Mouse (Mus musculus) lung, adult 2 months (tissue): ENCODE measurements around the gene Smtnl2. TPM values are rescaled to one million over a fixed set of nuclear protein-coding genes. Genes with fewer than 3 reads are reported as not detected.

Source experiments
- DNase-seq: peaks from one replicate; pipeline ENCODE4 v3.0.0; 2022
- H3K4me1 ChIP-seq: fragments of 200-500 bp; 2 replicates; pipeline ENCODE4 v1.6.1; 2011; ENCODE audit warnings: low read length; ENCODE audit not compliant: control insufficient read depth, insufficient read depth
- H3K4me3 ChIP-seq: fragments of 200-500 bp; replicated peaks from 2 replicates; pipeline ENCODE3; 2011; ENCODE audit warnings: low read depth, mild to moderate bottlenecking, control low read depth, low read length; ENCODE audit errors: extremely low read depth
- CTCF ChIP-seq: fragments of 200-500 bp; IDR thresholded peaks from 2 replicates; pipeline ENCODE4 v1.5.1; 2011; ENCODE audit warnings: mild to moderate bottlenecking, low read length, control low read depth; ENCODE audit not compliant: insufficient read depth
- POLR2A ChIP-seq: fragments of 200-500 bp; IDR thresholded peaks from 2 replicates; pipeline ENCODE4 v1.6.1; 2011; ENCODE audit warnings: low read depth, mild to moderate bottlenecking, control low read depth, low read length, borderline replicate concordance; ENCODE audit errors: extremely low read depth
- WGBS: fragments of 180-500 bp; shearing (Covaris S2); methylation state at CpG from one replicate; pipeline ENCODE4 v1.1.7; 2018; 5-methylcytosine and 5-hydroxymethylcytosine counted together
- polyA plus RNA-seq: library from polyadenylated mRNA; depleted of rRNA; stranded (reverse); fragments of >200 nt; gene quantifications from 2 replicates; pipeline ENCODE4 v1.2.3, GENCODE M21; 2012

The Smtnl2 gene
- polyA plus RNA-seq, 1 experiment, result 32.1 TPM

DNA sequence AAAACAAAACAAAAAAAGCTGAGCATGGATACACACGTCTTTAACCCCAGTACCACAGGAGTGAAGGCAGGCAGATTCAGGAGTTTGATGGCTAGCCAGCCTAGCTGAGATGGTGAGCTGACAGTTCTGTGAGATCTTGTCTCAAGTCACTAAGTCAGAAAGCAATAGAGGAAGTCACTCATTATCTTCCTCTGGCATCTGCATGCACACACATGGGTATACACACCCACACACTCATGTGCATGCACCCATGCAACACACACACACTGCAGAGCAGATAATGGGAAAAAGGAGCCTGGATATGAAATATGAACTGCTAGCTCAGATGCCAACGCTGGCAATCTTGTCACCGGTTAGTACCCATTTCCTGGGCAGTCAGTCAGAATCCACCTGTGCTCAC, 18.3 kb downstream of the Smtnl2 start:
- DNase-seq, result no peak
- 76% methylated on average over 3 of the region's 3 CpGs for WGBS
- TF ChIP-seq POLR2A, result no peak
- no peak for TF ChIP-seq CTCF
- Histone ChIP-seq H3K4me3 (no peak overlapping the region), H3K4me1 (peaks cover 4% of the 10 kb centered on the region; the same call in 1 of the 2 replicates)

DNA sequence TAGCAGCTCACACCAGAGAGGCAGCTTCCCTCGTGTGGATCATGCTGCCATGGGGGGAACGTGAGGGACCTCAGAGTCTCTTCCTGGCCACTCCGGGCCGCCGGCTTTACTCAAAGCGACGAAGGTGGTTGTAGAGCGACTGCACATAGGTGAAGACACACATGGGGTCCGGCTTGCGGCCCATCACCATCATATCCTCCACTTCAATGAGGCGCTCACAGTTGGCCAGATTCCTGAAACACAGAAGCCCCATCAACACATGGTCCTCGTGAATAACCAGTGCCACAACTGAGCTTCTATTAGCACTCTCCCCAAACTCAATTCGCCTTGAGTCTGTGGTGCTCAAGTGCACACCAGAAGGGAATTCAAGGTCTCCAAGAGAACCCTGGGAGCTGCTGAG, 20.3 kb downstream of the Smtnl2 start:
- Histone ChIP-seq H3K4me3 (no peak overlapping the region), H3K4me1 (no peaks in the 10 kb centered on the region)
- 89% methylated on average over 13 of the region's 13 CpGs for WGBS
- no peak for TF ChIP-seq POLR2A
- DNase-seq, result no peak

DNA sequence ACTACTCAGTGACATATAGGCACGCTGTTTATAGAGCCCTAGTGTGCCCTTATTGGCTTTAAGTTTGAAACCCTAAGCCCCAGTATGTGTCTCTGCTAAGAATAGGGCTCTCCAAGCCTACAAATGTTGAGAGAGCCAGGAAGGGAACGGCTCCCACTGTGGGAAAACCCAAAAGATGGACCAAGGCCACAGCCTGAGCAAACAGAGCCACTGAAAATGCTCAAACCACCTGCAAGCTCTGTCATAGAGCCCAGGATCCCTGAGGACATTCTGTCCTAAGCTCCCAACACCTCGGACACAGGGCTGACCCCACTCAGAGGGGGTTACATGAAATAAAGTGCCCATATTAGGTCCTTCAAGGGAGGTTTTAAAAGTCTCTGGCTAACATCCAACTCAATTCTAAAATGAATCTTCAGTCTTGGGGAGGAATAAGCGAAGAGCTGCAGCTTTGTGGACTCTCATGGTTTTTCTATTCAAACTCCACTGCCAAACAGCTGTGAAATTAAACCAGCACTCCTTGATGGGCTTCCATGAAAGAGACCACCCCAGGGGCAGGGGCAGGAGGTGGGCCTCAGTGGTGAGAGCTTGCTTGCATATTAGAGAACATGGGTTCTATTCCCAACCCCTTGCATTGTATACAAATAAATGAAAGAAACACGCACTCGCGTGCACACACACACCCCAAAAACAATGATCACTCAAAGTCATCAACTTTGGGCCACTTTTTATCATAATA, 21.9 kb downstream of the Smtnl2 start:
- Histone ChIP-seq H3K4me1 (no peaks in the 10 kb centered on the region), H3K4me3 (no peak overlapping the region)
- no peak for DNase-seq
- WGBS, result 70% methylated on average over 7 of the region's 7 CpGs
- TF ChIP-seq CTCF (no peak), POLR2A (no peak)

DNA sequence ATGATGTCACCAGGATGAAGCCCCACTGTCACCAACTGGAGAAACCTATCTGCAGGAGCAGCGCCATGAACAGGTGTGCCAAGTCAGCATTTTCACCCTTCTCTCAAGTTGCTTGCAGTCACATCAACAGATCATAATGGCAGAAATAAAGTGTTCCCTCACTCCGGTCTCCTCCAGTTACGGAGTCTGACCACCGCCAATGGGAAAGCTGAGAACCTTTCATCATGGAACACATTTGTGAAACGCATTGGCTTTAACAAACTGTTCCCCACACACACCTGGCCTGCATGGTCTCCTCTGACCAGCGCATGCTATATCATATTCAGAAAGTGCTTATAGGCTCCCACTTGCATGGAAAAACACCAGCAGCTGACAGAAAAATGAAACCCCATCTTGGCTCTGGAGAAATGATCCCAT, 23.4 kb downstream of the Smtnl2 start:
- WGBS, result 94% methylated on average over 6 of the region's 6 CpGs
- no peak for TF ChIP-seq CTCF
- no peak for TF ChIP-seq POLR2A
- Histone ChIP-seq H3K4me1 (no peaks in the 10 kb centered on the region), H3K4me3 (no peak overlapping the region)
- no peak for DNase-seq

DNA sequence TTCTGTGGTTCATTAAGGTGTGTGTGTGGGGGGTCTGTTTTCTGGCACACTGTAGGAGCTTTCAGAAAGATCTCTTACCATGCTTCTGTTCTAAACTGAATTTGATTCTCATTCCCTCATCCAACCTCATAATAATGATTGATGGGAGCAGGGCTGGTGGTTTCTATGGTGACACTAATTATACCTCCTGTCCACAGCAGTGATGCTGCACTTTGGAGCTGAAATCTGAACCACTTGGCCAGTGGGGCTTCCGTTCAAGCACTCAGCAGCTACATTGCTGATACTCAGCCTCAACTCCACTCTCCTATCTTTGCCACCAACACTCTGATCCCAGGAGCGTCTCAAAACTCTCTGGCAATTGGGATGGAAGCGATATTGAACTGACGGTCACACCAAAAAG, 32.2 kb downstream of the Smtnl2 start:
- WGBS, result 76% methylated on average over 4 of the region's 4 CpGs
- no peak for TF ChIP-seq CTCF
- no peak for TF ChIP-seq POLR2A
- no peak for DNase-seq

DNA sequence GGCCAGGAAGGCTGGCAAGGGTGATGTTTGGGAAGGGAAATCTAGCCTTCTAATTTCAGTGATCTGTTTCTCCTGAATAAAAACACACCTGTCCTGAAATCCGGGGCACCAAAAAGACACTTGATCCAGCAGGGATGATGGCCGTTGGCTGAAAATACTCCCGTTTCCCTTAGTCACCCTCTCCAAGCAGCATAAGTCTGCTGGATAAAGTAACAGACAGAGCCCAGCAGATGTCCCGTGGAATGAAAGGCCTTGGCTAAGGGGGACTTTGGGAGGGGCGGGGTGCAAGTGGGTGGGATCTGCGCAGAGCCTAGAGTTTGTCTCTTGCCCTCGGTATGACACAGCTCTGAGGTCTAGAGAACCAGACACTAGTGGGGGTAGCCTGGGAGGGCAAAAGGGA, 33.3 kb downstream of the Smtnl2 start:
- H3K4me3 ChIP-seq, result no peak overlapping the region
- no peak for DNase-seq
- 56% methylated on average over 7 of the region's 7 CpGs for WGBS
- H3K4me1 ChIP-seq, result no peaks in the 10 kb centered on the region
- no peak for TF ChIP-seq POLR2A
- TF ChIP-seq CTCF, result no peak

More for the DNA sequence above, 32.2 kb downstream of the Smtnl2 start:
- H3K4me1 ChIP-seq, result no peaks in the 10 kb centered on the region
- H3K4me3 ChIP-seq, result no peak overlapping the region

DNA sequence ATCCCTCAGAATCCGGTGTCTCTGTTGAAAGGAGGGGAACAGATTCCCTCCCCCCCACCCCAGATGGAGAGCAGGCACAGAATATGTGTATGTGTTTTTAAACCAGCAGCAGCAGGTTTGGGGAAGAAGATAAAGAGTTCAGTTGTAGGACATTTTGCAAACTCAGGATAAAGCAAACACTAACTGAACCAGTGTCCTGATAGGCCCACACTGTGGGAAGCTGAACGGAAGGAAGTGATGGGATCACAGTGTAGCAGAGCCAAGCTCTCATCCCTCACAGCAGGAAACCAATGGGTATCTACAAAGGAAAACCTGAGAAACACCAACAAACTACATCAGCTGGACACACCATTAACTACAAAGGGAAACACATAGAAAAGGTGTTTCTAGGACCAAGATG, 35.0 kb downstream of the Smtnl2 start:
- TF ChIP-seq CTCF (no peak), POLR2A (no peak)
- Histone ChIP-seq H3K4me1 (no peaks in the 10 kb centered on the region), H3K4me3 (no peak overlapping the region)
- 70% methylated on average over 2 of the region's 2 CpGs for WGBS
- DNase-seq, result no peak

DNA sequence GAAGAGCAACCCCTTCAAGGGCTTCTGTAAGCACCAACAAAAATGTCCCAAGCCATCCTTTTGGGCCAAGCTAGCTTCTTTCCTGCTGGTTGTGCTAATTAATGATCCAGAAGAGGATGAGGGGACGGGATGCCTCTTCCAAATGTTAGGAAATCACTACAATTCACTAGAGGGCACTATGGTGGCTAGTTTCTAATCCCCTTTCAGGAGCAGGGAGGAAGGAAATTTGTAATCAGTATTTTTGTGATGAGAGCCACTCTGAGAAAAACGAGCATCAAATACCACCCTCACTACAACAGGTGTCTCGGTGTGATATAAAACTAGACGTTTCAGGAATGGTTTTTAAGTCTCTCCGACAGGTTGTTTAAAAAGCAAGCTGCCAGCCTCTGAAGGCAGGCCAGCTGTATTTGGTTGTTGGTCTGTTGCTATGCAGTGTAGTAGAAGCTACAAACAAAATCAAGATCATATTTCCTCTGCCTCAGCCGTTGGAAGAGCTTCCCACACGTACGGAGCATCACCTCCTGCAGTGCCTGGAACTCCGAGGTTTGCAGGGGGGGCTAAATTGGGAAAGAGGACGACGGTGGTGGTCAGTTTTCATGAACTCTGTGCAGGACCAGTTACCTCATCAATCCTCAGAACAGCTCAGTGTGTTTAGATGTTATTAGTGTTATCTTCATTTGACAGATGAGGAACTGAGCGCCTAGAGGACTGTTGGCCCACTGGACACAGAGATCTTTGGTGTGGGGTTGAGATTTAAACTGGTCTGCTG, 41.4 kb downstream of the Smtnl2 start:
- Histone ChIP-seq H3K4me1 (no peaks in the 10 kb centered on the region), H3K4me3 (no peak overlapping the region)
- 10% methylated on average over 12 of the region's 12 CpGs for WGBS
- TF ChIP-seq CTCF, result no peak
- TF ChIP-seq POLR2A, result no peak
- no peak for DNase-seq

DNA sequence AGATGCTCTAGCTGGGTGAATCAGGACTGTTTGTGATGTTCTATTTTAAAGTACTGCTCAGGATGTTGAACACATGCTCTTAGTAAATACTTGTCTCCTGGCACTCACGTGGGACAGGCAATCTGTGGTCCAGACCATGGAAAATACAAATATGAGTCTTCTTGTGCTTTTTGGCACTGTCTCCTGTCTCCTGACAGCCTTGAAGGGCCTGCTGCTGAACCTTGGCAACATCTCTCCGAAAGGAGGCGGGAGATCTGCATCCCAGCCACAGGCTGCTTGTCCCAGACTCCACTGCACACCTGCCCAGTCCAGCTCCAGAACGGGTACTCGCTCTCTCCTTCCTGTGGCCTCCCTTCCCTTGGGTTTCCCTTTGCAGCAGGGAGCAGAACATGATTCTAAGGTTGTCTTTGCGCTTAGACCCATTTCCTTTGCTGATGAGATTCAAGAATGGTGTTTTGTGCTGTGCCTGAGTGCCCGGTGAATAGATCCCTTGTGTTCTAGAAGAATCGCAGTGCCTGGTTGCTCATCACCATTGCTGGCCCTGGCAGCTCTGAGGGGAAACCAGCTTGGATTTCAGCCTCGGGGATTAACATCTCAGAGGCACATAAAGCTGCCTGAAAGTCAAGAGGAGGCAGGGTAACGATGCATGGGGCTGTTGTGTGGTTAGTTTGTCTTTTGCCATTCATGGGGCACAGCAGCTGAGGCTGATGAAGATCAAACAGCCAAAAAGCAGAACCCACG, 43.4 kb downstream of the Smtnl2 start:
- 59% methylated on average over 11 of the region's 11 CpGs for WGBS

More for the DNA sequence above, 43.4 kb downstream of the Smtnl2 start:
- H3K4me3 ChIP-seq, result no peak overlapping the region
- H3K4me1 ChIP-seq, result no peaks in the 10 kb centered on the region
- TF ChIP-seq CTCF (no peak), POLR2A (no peak)
- no peak for DNase-seq
